19 mouse cellular contexts compared by ENCODE assay signal in genomic region chr3:138305486-138306289, GRCm38 (mm10). TPM values are rescaled to one million over a fixed set of nuclear protein-coding genes. Genes with fewer than 3 reads are reported as not detected.
DNase-seq lines count a peak whose midpoint lies in the region; ATAC-seq and TF ChIP-seq lines count a peak whose summit lies in the region.
"Had no signal": no experiment of that assay in that cellular context is flagged by ENCODE, and none has a peak within 500 bp of the region (broad histone marks: within the 10 kb centered on the region; RNA-seq: fewer than 3 reads in every experiment).

No protein-coding gene starts in this region.

- TF ChIP-seq CTCF in forebrain, postnatal 0 days (IDR thresholded peaks at IDR 0.05; ENCODE audit: low read depth), result no peak
- no peak for TF ChIP-seq CTCF in lung, embryonic 14.5 days (IDR thresholded peaks at IDR 0.05; ENCODE audit: low read depth)

- DNase-seq in forebrain, postnatal 0 days, result peak; percentile 10
- DNase-seq in lung, embryonic 14.5 days, result peak; percentile 42
- no peak for DNase-seq in lung, postnatal 25 days (ENCODE audit: low spot score)
- no peak for DNase-seq in heart, postnatal 25 days (ENCODE audit: low spot score)
- no peak for DNase-seq in T-cell, adult 2 months (ENCODE audit: low spot score)
- DNase-seq: heart, postnatal 36 days; kidney, adult 18-20 months; liver, embryonic 13.5 days; thymus, postnatal 36 days had no signal

- intact Hi-C loops in heart, postnatal 25 days (cut with DNase I), result loop anchor here (10.0 kb wide), 1 partner anchor 99 kb away; no protein-coding TSS in a partner anchor

- no peak overlapping the region for H3K9ac ChIP-seq in forebrain, postnatal 0 days
- H3K9ac ChIP-seq in forebrain, embryonic 16.5 days (replicated peaks; ENCODE audit: low read depth, low read length), result no peak overlapping the region
- no peak overlapping the region for H3K9ac ChIP-seq in lung, embryonic 14.5 days
- H3K9ac ChIP-seq in embryonic facial prominence, embryonic 13.5 days, result no peak overlapping the region
- H3K9ac ChIP-seq in stomach, embryonic 14.5 days (replicated peaks; ENCODE audit: low read depth, low read length), result no peak overlapping the region
- H3K9ac ChIP-seq: liver, embryonic 13.5 days; neural tube, embryonic 12.5 days had no signal

- H3K4me1 ChIP-seq in forebrain, postnatal 0 days (ENCODE audit: insufficient read depth), result no peaks in the 10 kb centered on the region
- peaks cover 4% of the 10 kb centered on the region; the same call in 1 of the 2 replicates for H3K4me1 ChIP-seq in forebrain, embryonic 16.5 days (replicated peaks; ENCODE audit: control insufficient read depth, insufficient read depth, low read length)
- H3K4me1 ChIP-seq in lung, embryonic 14.5 days (ENCODE audit: insufficient read depth), result peaks cover 37% of the 10 kb centered on the region
- H3K4me1 ChIP-seq in embryonic facial prominence, embryonic 13.5 days, result peaks cover 24% of the 10 kb centered on the region
- peaks cover 17% of the 10 kb centered on the region for H3K4me1 ChIP-seq in stomach, embryonic 14.5 days (ENCODE audit: control insufficient read depth, insufficient read depth, low read length)
- H3K4me1 ChIP-seq: megakaryocyte, embryonic 14.5 days; neural tube, embryonic 12.5 days had no signal

- H3K27me3 ChIP-seq in forebrain, postnatal 0 days (ENCODE audit: insufficient read depth, low read length), result no peaks in the 10 kb centered on the region
- H3K27me3 ChIP-seq in forebrain, embryonic 16.5 days (replicated peaks; ENCODE audit: control insufficient read depth, insufficient read depth, low read length), result no peaks in the 10 kb centered on the region
- H3K27me3 ChIP-seq in lung, embryonic 14.5 days (ENCODE audit: insufficient read depth, low read length), result no peaks in the 10 kb centered on the region
- H3K27me3 ChIP-seq in embryonic facial prominence, embryonic 13.5 days, result no peaks in the 10 kb centered on the region
- H3K27me3 ChIP-seq in stomach, embryonic 14.5 days (ENCODE audit: control insufficient read depth, insufficient read depth, low read length), result no peaks in the 10 kb centered on the region
- H3K27me3 ChIP-seq: liver, embryonic 13.5 days; megakaryocyte, embryonic 14.5 days; neural tube, embryonic 12.5 days had no signal

- H3K4me3 ChIP-seq in forebrain, postnatal 0 days (ENCODE audit: low read depth, low read length), result no peak overlapping the region
- H3K4me3 ChIP-seq in forebrain, embryonic 16.5 days (replicated peaks; ENCODE audit: low read length), result no peak overlapping the region
- no peak overlapping the region for H3K4me3 ChIP-seq in lung, embryonic 14.5 days (ENCODE audit: low read depth, low read length)
- no peak overlapping the region for H3K4me3 ChIP-seq in embryonic facial prominence, embryonic 13.5 days
- H3K4me3 ChIP-seq in stomach, embryonic 14.5 days (ENCODE audit: low read depth, low read length), result no peak overlapping the region
- H3K4me3 ChIP-seq: liver, embryonic 13.5 days; megakaryocyte, embryonic 14.5 days; neural tube, embryonic 12.5 days had no signal

- no peaks in the 10 kb centered on the region for H3K9me3 ChIP-seq in forebrain, postnatal 0 days (ENCODE audit: low read length)
- H3K9me3 ChIP-seq in forebrain, embryonic 16.5 days (ENCODE audit: control insufficient read depth, low read length), result no peaks in the 10 kb centered on the region
- H3K9me3 ChIP-seq in lung, embryonic 14.5 days (ENCODE audit: low read depth, low read length), result no peaks in the 10 kb centered on the region
- no peaks in the 10 kb centered on the region for H3K9me3 ChIP-seq in embryonic facial prominence, embryonic 13.5 days
- no peaks in the 10 kb centered on the region for H3K9me3 ChIP-seq in stomach, embryonic 14.5 days (ENCODE audit: control insufficient read depth, low read depth, low read length)
- H3K9me3 ChIP-seq: liver, embryonic 13.5 days; neural tube, embryonic 12.5 days had no signal

- peak; percentile 30; the same call in 1 of the 2 replicates for ATAC-seq in forebrain, postnatal 0 days
- no peak for ATAC-seq in forebrain, embryonic 16.5 days
- ATAC-seq in lung, embryonic 14.5 days (ENCODE audit: insufficient read depth), result 0 out of 2 replicates have a peak, but pooled peaks have one; percentile 2
- no peak for ATAC-seq in embryonic facial prominence, embryonic 13.5 days (ENCODE audit: insufficient number of reproducible peaks, insufficient read depth, low FRiP score, low TSS enrichment, low read depth)
- ATAC-seq in stomach, embryonic 14.5 days (ENCODE audit: insufficient number of reproducible peaks, insufficient read depth, low FRiP score, low read depth), result peak; percentile 66

- H3K27ac ChIP-seq in forebrain, postnatal 0 days (ENCODE audit: low read depth, low read length), result no peak overlapping the region
- H3K27ac ChIP-seq in forebrain, embryonic 16.5 days (ENCODE audit: low read length), result no peak overlapping the region
- peak overlapping the region; percentile 85 for H3K27ac ChIP-seq in lung, embryonic 14.5 days (ENCODE audit: low read depth)
- peak overlapping the region; percentile 48 for H3K27ac ChIP-seq in embryonic facial prominence, embryonic 13.5 days
- H3K27ac ChIP-seq in stomach, embryonic 14.5 days (ENCODE audit: low read length), result 0 out of 2 replicates have a peak overlapping the region, but pooled peaks have one; percentile 7
- H3K27ac ChIP-seq: liver, embryonic 13.5 days; neural tube, embryonic 12.5 days had no signal

- no peaks in the 10 kb centered on the region for H3K36me3 ChIP-seq in forebrain, postnatal 0 days (ENCODE audit: insufficient read depth)
- H3K36me3 ChIP-seq in forebrain, embryonic 16.5 days (ENCODE audit: control insufficient read depth, insufficient read depth), result no peaks in the 10 kb centered on the region
- H3K36me3 ChIP-seq in lung, embryonic 14.5 days (ENCODE audit: insufficient read depth), result no peaks in the 10 kb centered on the region
- no peaks in the 10 kb centered on the region for H3K36me3 ChIP-seq in embryonic facial prominence, embryonic 13.5 days
- no peaks in the 10 kb centered on the region for H3K36me3 ChIP-seq in stomach, embryonic 14.5 days (ENCODE audit: control insufficient read depth, insufficient read depth, low read length)
- H3K36me3 ChIP-seq: liver, embryonic 13.5 days; neural tube, embryonic 12.5 days had no signal

- 59% methylated on average over 10 of the region's 10 CpGs for WGBS in forebrain, postnatal 0 days
- WGBS in forebrain, embryonic 16.5 days, result 64% methylated on average over 10 of the region's 10 CpGs
- WGBS in lung, embryonic 14.5 days, result 27% methylated on average over 10 of the region's 10 CpGs
- 72% methylated on average over 10 of the region's 10 CpGs for WGBS in embryonic facial prominence, embryonic 13.5 days
- WGBS in stomach, embryonic 14.5 days, result 45% methylated on average over 10 of the region's 10 CpGs

- H3K4me2 ChIP-seq in forebrain, postnatal 0 days (ENCODE audit: low read depth), result no peak overlapping the region
- H3K4me2 ChIP-seq in forebrain, embryonic 16.5 days (ENCODE audit: low read length), result no peak overlapping the region
- no peak overlapping the region for H3K4me2 ChIP-seq in lung, embryonic 14.5 days
- peak overlapping the region; percentile 42 for H3K4me2 ChIP-seq in embryonic facial prominence, embryonic 13.5 days
- 0 out of 2 replicates have a peak overlapping the region, but pooled peaks have one; percentile 28 for H3K4me2 ChIP-seq in stomach, embryonic 14.5 days (replicated peaks; ENCODE audit: low read depth, low read length)
- H3K4me2 ChIP-seq: neural tube, embryonic 12.5 days had no signal

RNA-seq across cellular contexts. Expression of gene Adh6a, which starts 7.4 kb away (rescaled TPM):
- total RNA-seq in forebrain, postnatal 0 days (2014; rRNA removed), result not detected in 2 replicates
- polyA plus RNA-seq in forebrain, postnatal 0 days (2015; fragmentation: Nextera tagmentation; extraction: Ambion mirVana), result not detected in 2 replicates
- not detected in 2 replicates for polyA plus RNA-seq in forebrain, embryonic 16.5 days (2015; fragmentation: Nextera tagmentation; extraction: Ambion mirVana)
- 0.14 and 0.62 TPM in 2 replicates for polyA plus RNA-seq in lung, embryonic 14.5 days (2014; fragmentation: Nextera tagmentation; extraction: Ambion mirVana)
- 0.19 TPM in 1 of 2 replicates, not detected in the other for polyA plus RNA-seq in embryonic facial prominence, embryonic 13.5 days (2015; fragmentation: Nextera tagmentation; extraction: Ambion mirVana)
- not detected in 2 replicates for polyA plus RNA-seq in stomach, embryonic 14.5 days (2014; fragmentation: Nextera tagmentation; extraction: Ambion mirVana)
- not detected for total RNA-seq in heart, postnatal 25 days (2021)
- total RNA-seq: granulocyte monocyte progenitor cell, adult 5-6 weeks; heart, postnatal 36 days; left cerebral cortex, adult 8-10 months; MEL had no signal
- polyA plus RNA-seq: C2C12; liver, embryonic 13.5 days; neural tube, embryonic 12.5 days; spleen, adult 2 months had no signal

RNA-seq across cellular contexts. Expression of gene Adh6b, which starts 35.9 kb away (rescaled TPM):
- 0.19 and 1.0 TPM in 2 replicates for total RNA-seq in forebrain, postnatal 0 days (2014; rRNA removed)
- 0.14 TPM in 1 of 2 replicates, not detected in the other for polyA plus RNA-seq in forebrain, postnatal 0 days (2015; fragmentation: Nextera tagmentation; extraction: Ambion mirVana)
- not detected in 2 replicates for polyA plus RNA-seq in forebrain, embryonic 16.5 days (2015; fragmentation: Nextera tagmentation; extraction: Ambion mirVana)
- polyA plus RNA-seq in lung, embryonic 14.5 days (2014; fragmentation: Nextera tagmentation; extraction: Ambion mirVana), result 0.30 TPM in 1 of 2 replicates, not detected in the other
- 0.37 and 0.70 TPM in 2 replicates for polyA plus RNA-seq in embryonic facial prominence, embryonic 13.5 days (2015; fragmentation: Nextera tagmentation; extraction: Ambion mirVana)
- not detected in 2 replicates for polyA plus RNA-seq in stomach, embryonic 14.5 days (2014; fragmentation: Nextera tagmentation; extraction: Ambion mirVana)
- total RNA-seq in heart, postnatal 25 days (2021), result 1 to 10 TPM; 1.5 to 1.6 TPM
- total RNA-seq: granulocyte monocyte progenitor cell, adult 5-6 weeks; left cerebral cortex, adult 8-10 months; MEL had no signal
- polyA plus RNA-seq: C2C12; spleen, adult 2 months had no signal

RNA-seq across cellular contexts. Expression of gene Adh1, which starts 44.9 kb away (rescaled TPM):
- total RNA-seq in forebrain, postnatal 0 days (2014; rRNA removed), result 1.8 and 2.2 TPM in 2 replicates
- polyA plus RNA-seq in forebrain, postnatal 0 days (2015; fragmentation: Nextera tagmentation; extraction: Ambion mirVana), result 3.0 and 3.8 TPM in 2 replicates
- polyA plus RNA-seq in forebrain, embryonic 16.5 days (2015; fragmentation: Nextera tagmentation; extraction: Ambion mirVana), result 0.28 and 2.1 TPM in 2 replicates
- polyA plus RNA-seq in lung, embryonic 14.5 days (2014; fragmentation: Nextera tagmentation; extraction: Ambion mirVana), result 883 and 968 TPM in 2 replicates
- 7.1 and 14.3 TPM in 2 replicates for polyA plus RNA-seq in embryonic facial prominence, embryonic 13.5 days (2015; fragmentation: Nextera tagmentation; extraction: Ambion mirVana)
- polyA plus RNA-seq in stomach, embryonic 14.5 days (2014; fragmentation: Nextera tagmentation; extraction: Ambion mirVana), result 9.9 and 13.8 TPM in 2 replicates
- total RNA-seq in heart, postnatal 25 days (2021), result 10 to 100 TPM; 25.6 to 40.3 TPM
- total RNA-seq: granulocyte monocyte progenitor cell, adult 5-6 weeks had no signal

Comparison
In these comparisons a context has a peak if more than half of its experiments do, and no peak if none do; other contexts are left out.
1. ATAC-seq: peak in forebrain, postnatal 0 days (single experiment), lung, embryonic 14.5 days (single experiment) and stomach, embryonic 14.5 days (single experiment); none in forebrain, embryonic 16.5 days (single experiment) and embryonic facial prominence, embryonic 13.5 days (single experiment).
2. DNase-seq: peak in forebrain, postnatal 0 days (single experiment) and lung, embryonic 14.5 days (single experiment); none in lung, postnatal 25 days (single experiment), heart, postnatal 25 days (single experiment) and T-cell, adult 2 months (single experiment).
3. H3K27ac ChIP-seq: peak in lung, embryonic 14.5 days (single experiment), embryonic facial prominence, embryonic 13.5 days (single experiment) and stomach, embryonic 14.5 days (single experiment); none in forebrain, postnatal 0 days (single experiment) and forebrain, embryonic 16.5 days (single experiment).
4. H3K4me2 ChIP-seq: peak in embryonic facial prominence, embryonic 13.5 days (single experiment) and stomach, embryonic 14.5 days (single experiment); none in forebrain, postnatal 0 days (single experiment), forebrain, embryonic 16.5 days (single experiment) and lung, embryonic 14.5 days (single experiment).
5. RNA of gene Adh1, which starts 44.9 kb away (polyA plus RNA-seq): 883 to 968 TPM in lung, embryonic 14.5 days; 9.9 to 13.8 TPM in stomach, embryonic 14.5 days, 7.1 to 14.3 TPM in embryonic facial prominence, embryonic 13.5 days, 3.0 to 3.8 TPM in forebrain, postnatal 0 days and 0.28 to 2.1 TPM in forebrain, embryonic 16.5 days; every median in the first group is over 10 times any median in the second.